Mouse (Mus musculus): Measurements from ENCODE around the gene 9430097D07Rik. TPM values are rescaled to one million over a fixed set of nuclear protein-coding genes. Genes with fewer than 3 reads are reported as not detected.

9430097D07Rik gene
- polyA plus RNA-seq, 1 experiment from 2014 or later: 0.08 TPM

DNA sequence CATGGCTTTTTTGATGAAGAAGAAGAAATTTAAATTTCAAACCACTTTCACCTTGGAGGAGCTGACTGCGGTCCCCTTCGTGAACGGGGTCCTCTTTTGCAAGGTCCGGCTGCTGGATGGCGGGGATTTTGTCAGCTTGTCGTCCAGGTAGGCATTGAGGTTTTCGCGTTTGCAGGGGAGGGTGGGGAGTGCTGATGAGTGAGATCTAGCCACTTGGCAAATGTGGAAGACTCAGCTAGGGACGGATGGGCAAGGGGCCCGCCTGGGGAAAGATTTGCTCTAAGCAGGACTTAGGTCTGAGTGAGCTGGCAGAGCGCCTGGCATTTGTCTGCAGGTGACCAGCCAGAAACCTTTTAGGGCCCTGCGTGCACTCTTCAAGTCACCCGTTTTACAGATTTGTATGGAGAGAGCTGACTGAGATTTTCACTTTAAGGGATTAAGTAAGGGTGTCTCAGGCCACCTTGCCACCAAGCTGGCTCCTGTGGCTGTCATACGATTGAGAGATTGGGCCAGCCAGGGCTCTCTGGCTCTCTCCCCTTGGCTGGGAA lies 39.3 kb downstream of the 9430097D07Rik start:
- no peak for TF ChIP-seq CTCF (IDR thresholded peaks at IDR 0.05)
- POLR2A ChIA-PET: interaction anchor here (1.2 to 1.4 kb wide), 2 partner anchors 10 to 47 kb away, joined by 3 to 4 read pairs; no protein-coding TSS in a partner anchor
- no peak for DNase-seq (ENCODE audit: low read depth, low spot score)
- no peak for ATAC-seq
- no peaks in the 10 kb centered on the region for H3K27me3 ChIP-seq
- in situ Hi-C loops (cut with MboI; ENCODE audit: low pct_unique_long_range_greater_than_20kb): no loop called here
- CTCF ChIA-PET: interaction anchor here (1.3 to 1.7 kb wide), 4 partner anchors 10 to 50 kb away, joined by 3 to 11 read pairs (median 8); partner anchors contain the start of gene Dpm2

DNA sequence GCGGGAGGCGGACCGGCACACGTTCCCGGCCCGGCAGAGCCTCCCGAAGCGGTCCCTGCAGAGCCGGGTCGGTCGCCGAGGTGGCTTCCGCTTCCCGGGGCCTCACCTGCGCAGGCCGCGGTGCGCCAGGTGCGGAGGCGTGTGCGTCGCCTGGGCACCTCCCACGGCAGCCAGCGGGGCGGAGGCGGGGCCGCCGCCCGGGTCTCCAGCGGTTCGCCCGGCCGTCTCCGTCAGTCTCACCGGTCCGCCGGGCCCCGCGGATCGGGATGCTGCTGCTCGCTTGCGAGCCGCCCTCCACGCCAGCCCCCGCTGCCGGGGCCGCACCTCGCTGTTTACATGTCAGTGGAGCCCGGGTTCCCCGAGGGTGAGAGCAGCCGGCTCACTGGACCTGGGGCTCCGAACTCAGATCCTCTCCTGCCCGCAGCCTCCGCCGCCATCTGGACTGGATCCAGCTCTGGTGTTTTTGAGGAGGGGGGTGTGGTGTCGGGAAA lies 39.9 kb downstream of the 9430097D07Rik start:
- ATAC-seq: peak; percentile 33
- in situ Hi-C loops (cut with MboI; ENCODE audit: low pct_unique_long_range_greater_than_20kb): no loop called here
- H3K27me3 ChIP-seq: no peaks in the 10 kb centered on the region
- no peak for TF ChIP-seq CTCF (IDR thresholded peaks at IDR 0.05)
- DNase-seq (ENCODE audit: low read depth, low spot score): no peak
- ChIA-PET POLR2A (interaction anchor here (0.6 to 1.4 kb wide), 4 partner anchors 10 to 173 kb away, joined by 3 to 11 read pairs (median 4); no protein-coding TSS in a partner anchor), CTCF (interaction anchor here (1.5 to 1.7 kb wide), 2 partner anchors 10 to 50 kb away, joined by 6 to 11 read pairs; no protein-coding TSS in a partner anchor)

DNA sequence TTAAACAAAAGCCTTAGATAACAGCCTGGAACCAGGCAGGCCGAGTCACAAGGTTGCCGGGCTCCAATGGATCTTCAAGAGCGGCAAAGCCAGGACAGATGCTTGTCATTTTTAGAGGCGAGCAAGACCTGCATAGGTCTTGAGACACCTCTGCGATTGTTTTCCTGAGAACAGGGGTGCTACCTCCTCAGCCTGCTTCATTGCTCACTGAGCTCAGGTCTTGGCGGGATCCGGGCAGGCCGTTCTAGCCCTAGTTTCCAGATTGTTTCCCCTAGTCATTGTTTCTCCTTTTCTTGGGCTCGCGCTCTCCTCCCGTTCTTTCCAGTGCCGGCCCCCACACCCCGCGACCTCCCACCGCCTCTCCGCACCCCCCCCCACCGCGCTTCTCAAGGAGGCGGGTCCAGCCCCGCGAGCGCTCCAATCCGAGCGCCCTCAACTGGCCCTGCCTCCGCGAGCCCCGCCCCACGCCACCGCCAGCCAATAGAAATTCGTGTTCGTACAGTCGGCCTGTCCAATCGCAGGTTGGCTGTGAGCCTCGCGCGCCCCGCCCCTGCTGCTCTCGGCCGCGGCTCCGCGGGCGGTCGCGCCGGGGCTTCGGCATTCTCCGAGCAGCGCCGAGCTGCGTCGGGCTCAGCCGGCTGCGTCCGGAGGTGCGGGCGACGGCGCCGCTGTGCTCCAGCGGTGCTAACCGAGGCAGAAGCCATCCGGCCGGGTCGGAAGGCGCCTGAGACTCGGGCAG lies 40.6 kb downstream of the 9430097D07Rik start, which contains the start of gene Fam102a:
TSS of gene Fam102a (plus strand) at position 600 of the 739 bp plus-strand sequence.
- DNase-seq (ENCODE audit: low read depth, low spot score) (peak; percentile 73), ATAC-seq (peak; percentile 92)
- in situ Hi-C loops (cut with MboI; ENCODE audit: low pct_unique_long_range_greater_than_20kb): no loop called here
- ChIA-PET POLR2A (interaction anchor here (0.6 to 1.0 kb wide), 3 partner anchors 71 to 172 kb away, joined by 3 to 11 read pairs (median 4); no protein-coding TSS in a partner anchor), CTCF (no interaction called here)
- H3K27me3 ChIP-seq: no peaks in the 10 kb centered on the region
- TF ChIP-seq CTCF (IDR thresholded peaks at IDR 0.05): no peak

DNA sequence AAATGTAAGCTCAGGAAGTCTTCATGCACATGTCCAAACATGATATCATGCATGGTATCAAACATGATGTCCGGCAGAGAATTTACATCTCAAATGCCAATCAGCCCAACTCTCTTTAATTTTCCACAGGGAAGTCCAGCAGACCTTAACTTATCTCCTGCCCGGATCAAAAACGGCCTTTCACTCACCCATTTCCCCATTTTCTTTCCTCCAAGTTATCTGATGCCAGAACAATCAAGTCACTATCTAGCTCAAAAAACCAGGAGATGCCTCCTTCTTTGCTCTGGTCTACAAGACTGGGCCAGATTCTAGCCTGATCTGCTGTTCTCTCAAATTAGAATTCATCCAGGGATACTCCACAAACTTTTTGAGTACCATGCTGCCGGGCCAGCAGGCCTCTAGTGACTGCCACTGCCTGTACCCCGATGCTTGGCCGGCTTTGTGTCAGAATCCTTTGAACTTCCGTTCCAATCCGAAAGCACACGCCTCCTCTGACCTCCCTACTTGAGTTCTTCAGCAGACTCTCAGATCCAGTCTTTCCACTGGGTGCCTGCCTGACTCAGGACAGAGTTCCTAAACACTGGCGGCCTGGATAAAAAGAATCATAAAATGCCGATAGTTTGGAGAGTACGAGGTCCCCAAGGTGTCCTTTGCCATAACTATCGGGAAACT lies 41.3 kb downstream of the 9430097D07Rik start:
- no peaks in the 10 kb centered on the region for H3K27me3 ChIP-seq
- POLR2A ChIA-PET: no interaction called here
- CTCF ChIA-PET: no interaction called here
- no peak for TF ChIP-seq CTCF (IDR thresholded peaks at IDR 0.05)
- in situ Hi-C loops (cut with MboI; ENCODE audit: low pct_unique_long_range_greater_than_20kb): no loop called here
- DNase-seq (ENCODE audit: low read depth, low spot score) (no peak), ATAC-seq (no peak)

DNA sequence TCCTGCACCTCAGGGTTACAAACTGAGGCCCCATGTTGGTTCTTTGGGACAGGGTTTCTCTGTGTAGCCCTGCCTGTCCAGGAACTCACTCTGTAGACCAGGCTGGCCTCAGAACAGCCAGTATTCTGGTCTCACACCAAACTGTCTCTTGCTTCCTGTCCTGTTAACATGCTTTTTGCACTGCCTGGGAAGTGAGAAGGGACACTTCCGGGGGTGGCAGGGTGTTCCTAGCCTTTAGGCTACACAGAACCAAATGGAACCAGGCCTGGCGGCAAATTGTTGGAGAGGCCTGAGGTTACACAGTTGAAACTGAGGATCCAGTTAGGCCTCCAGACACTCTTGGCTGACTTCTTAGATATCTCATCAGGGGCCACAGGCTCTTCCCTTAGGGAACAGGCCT lies 42.3 kb downstream of the 9430097D07Rik start:
- in situ Hi-C loops (cut with MboI; ENCODE audit: low pct_unique_long_range_greater_than_20kb): no loop called here
- ChIA-PET CTCF (interaction anchor here (1.3 kb wide), 1 partner anchor 8 kb away, joined by 3 read pairs; no protein-coding TSS in a partner anchor), POLR2A (no interaction called here)
- no peaks in the 10 kb centered on the region for H3K27me3 ChIP-seq
- ATAC-seq: no peak
- TF ChIP-seq CTCF (IDR thresholded peaks at IDR 0.05): no peak
- no peak for DNase-seq (ENCODE audit: low read depth, low spot score)

DNA sequence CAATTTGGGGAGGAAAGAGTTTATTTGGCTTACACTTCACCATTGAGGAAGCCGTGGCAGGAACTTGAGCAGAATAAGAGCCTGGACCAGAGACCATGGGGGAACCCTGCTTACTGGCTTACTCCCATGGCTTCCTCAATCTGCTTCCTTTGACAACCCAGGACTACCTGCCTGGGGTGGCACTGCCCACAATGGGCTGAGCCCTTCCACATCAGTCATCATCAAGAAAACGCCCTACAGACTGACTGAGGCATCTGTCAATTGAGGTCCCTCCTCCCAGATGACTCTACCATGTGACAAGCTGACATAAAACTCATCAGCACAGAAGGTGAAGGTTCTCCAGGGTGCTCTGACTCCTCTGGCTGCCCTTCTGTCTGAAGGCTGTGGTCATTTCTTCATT lies 45.0 kb downstream of the 9430097D07Rik start:
- CTCF ChIA-PET: no interaction called here

DNA sequence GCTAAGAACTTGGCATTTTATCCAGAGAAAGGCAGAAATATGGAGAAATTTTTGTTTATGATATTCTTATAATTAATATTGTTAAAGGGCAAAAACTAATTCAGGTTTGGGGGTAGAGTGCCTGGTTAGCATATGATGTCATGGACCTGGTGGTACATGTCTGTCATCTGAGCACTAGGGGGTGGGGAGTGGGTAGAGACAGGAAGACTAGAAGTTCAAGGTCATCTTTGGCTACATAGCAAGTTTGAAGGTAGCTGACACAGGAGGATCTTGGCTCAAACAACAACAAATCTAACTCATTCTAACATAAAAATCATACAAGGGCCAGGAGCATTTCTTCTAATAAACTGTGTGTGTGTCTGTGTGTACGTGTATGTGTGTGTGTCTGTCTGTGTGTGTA lies 47.2 kb downstream of the 9430097D07Rik start:
- H3K27me3 ChIP-seq: no peaks in the 10 kb centered on the region
- CTCF ChIA-PET: no interaction called here
- TF ChIP-seq CTCF (IDR thresholded peaks at IDR 0.05): no peak
- POLR2A ChIA-PET: no interaction called here
- in situ Hi-C loops (cut with MboI; ENCODE audit: low pct_unique_long_range_greater_than_20kb): no loop called here
- DNase-seq (ENCODE audit: low read depth, low spot score): no peak
- ATAC-seq: no peak

More for the DNA sequence above, 45.0 kb downstream of the 9430097D07Rik start:
- in situ Hi-C loops (cut with MboI; ENCODE audit: low pct_unique_long_range_greater_than_20kb): no loop called here
- POLR2A ChIA-PET: no interaction called here
- no peak for DNase-seq (ENCODE audit: low read depth, low spot score)
- no peaks in the 10 kb centered on the region for H3K27me3 ChIP-seq
- no peak for ATAC-seq
- TF ChIP-seq CTCF (IDR thresholded peaks at IDR 0.05): no peak

DNA sequence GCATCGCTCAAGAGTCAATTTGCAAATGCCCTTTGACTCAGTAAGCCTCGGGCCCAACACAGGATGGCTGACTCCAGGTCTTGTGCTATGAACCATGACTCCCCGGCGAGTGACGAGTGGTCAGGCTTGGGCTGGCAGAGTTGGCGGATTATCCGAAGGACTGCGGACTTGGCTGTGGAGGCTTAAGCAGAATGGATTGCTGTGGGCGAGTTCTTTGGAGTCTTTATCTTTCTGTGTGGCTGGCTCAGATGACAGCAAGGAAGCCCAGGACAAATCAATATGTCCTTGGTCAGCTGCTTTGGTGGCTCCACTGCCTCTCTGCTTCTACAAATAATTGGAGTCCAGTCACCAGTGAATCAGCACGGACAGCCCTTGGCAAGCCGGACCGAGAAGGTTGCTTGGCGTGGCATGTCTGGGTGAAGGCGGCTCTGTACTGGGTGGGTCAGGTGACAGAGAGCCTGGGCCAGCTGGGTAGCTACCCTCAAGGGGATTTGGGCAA lies 48.0 kb downstream of the 9430097D07Rik start:
- in situ Hi-C loops (cut with MboI; ENCODE audit: low pct_unique_long_range_greater_than_20kb): no loop called here
- H3K27me3 ChIP-seq: no peaks in the 10 kb centered on the region
- POLR2A ChIA-PET: no interaction called here
- no peak for TF ChIP-seq CTCF (IDR thresholded peaks at IDR 0.05)
- ATAC-seq (no peak), DNase-seq (ENCODE audit: low read depth, low spot score) (no peak)
- CTCF ChIA-PET: no interaction called here

DNA sequence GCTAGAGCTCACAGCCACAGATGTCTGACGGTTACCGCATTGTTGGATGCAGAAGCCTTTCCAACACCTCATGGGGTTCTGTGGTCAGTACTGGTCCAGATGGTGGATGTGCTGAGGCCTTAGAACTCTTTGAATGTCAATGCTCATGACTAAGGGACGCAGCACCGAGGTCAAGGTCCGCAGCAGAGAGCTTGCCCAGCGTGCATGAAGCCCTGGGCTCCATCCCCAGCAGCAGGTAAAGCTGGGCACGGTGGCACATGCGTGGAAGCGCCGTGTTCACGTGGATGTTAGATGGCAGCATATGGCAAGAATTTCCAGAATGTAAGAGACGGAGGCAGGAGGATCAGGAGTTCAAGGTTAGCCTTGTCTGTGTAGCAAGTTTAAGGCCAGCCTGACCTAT lies 49.7 kb downstream of the 9430097D07Rik start:
- no peaks in the 10 kb centered on the region for H3K27me3 ChIP-seq
- in situ Hi-C loops (cut with MboI; ENCODE audit: low pct_unique_long_range_greater_than_20kb): no loop called here
- CTCF ChIA-PET: interaction anchor here (1.1 to 1.4 kb wide), 2 partner anchors 11 to 39 kb away, joined by 3 to 4 read pairs; no protein-coding TSS in a partner anchor
- no peak for DNase-seq (ENCODE audit: low read depth, low spot score)
- POLR2A ChIA-PET: no interaction called here
- TF ChIP-seq CTCF (IDR thresholded peaks at IDR 0.05): no peak
- ATAC-seq: no peak

DNA sequence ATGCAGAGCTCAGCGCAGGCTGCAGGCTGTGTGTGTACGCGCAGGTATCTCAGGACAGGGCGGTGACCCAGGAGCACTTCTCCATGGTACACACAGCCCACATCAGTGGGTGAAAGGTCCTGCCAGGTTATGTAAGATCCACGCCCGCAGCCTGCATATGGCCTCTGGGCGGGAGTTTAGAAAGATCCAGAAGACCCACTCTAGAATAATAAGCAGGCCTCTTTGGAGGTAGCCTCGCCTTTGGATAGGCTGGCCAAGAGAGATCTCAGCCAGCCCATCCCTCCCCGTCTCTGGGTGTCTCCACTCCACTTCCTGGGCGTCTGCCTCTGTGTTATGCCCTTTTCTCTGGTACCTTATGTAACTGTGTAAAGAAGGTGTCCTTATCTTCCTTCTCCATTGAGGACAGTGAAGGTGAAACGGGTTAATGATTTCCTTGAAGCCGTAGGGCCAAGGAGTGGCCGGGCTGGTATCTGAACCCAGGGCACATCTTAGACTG lies 50.9 kb downstream of the 9430097D07Rik start:
- ChIA-PET CTCF (interaction anchor here (1.1 kb wide), 1 partner anchor 10 kb away, joined by 3 read pairs; no protein-coding TSS in a partner anchor), POLR2A (no interaction called here)
- ATAC-seq (no peak), DNase-seq (ENCODE audit: low read depth, low spot score) (no peak)
- in situ Hi-C loops (cut with MboI; ENCODE audit: low pct_unique_long_range_greater_than_20kb): no loop called here
- H3K27me3 ChIP-seq: no peaks in the 10 kb centered on the region
- no peak for TF ChIP-seq CTCF (IDR thresholded peaks at IDR 0.05)

Other genes with a start within 250 kb of the 9430097D07Rik start
- 69.7 TPM for gene Ciz1, start 223.4 kb downstream of the 9430097D07Rik start, polyA plus RNA-seq (2021)
- gene Dnm1, start 222.3 kb downstream of the 9430097D07Rik start, polyA plus RNA-seq (2021): 18.0 TPM
- gene 1110008P14Rik, start 193.7 kb downstream of the 9430097D07Rik start, polyA plus RNA-seq (2021): 89.4 TPM
- gene Lcn2, start 187.4 kb downstream of the 9430097D07Rik start, polyA plus RNA-seq (2021): 98.7 TPM
- 53.1 TPM for gene Ptges2, start 179.8 kb downstream of the 9430097D07Rik start, polyA plus RNA-seq (2021)
- gene Naif1, start 125.2 kb downstream of the 9430097D07Rik start, polyA plus RNA-seq (2021): 5.9 TPM
- 18.5 TPM for gene Slc25a25, start 124.2 kb downstream of the 9430097D07Rik start, polyA plus RNA-seq (2021)
- 11.8 TPM for gene Fam102a, start 40.4 kb downstream of the 9430097D07Rik start, polyA plus RNA-seq (2021)
- gene Dpm2, start 4.8 kb downstream of the 9430097D07Rik start, polyA plus RNA-seq (2021): 59.3 TPM
- 0.47 TPM for gene Pip5kl1, start 887 bp downstream of the 9430097D07Rik start, polyA plus RNA-seq (2021)
- 28.8 TPM for gene St6galnac4, start 11.4 kb upstream of the 9430097D07Rik start, polyA plus RNA-seq (2021)
- gene St6galnac6, start 24.0 kb upstream of the 9430097D07Rik start, polyA plus RNA-seq (2021): 38.2 TPM
- 99.0 TPM for gene Ak1, start 46.1 kb upstream of the 9430097D07Rik start, polyA plus RNA-seq (2021)
- 1.5 TPM for gene Eng, start 70.9 kb upstream of the 9430097D07Rik start, polyA plus RNA-seq (2021)
- 28.9 TPM for gene Fpgs, start 128.5 kb upstream of the 9430097D07Rik start, polyA plus RNA-seq (2021)
- 93.3 TPM for gene Cdk9, start 137.4 kb upstream of the 9430097D07Rik start, polyA plus RNA-seq (2021)
- gene Sh2d3c, start 145.4 kb upstream of the 9430097D07Rik start, polyA plus RNA-seq (2021): 3.6 TPM
- not detected for gene 6330409D20Rik, start 165.3 kb upstream of the 9430097D07Rik start, polyA plus RNA-seq (2021)
- 66.0 TPM for gene Tor2a, start 181.6 kb upstream of the 9430097D07Rik start, polyA plus RNA-seq (2021)
- gene Ttc16, start 199.9 kb upstream of the 9430097D07Rik start, polyA plus RNA-seq (2021): 2.8 TPM
- gene Ptrh1, start 200.1 kb upstream of the 9430097D07Rik start, polyA plus RNA-seq (2021): 19.5 TPM
- gene Cfap157, start 208.7 kb upstream of the 9430097D07Rik start, polyA plus RNA-seq (2021): 1.8 TPM

Measured in Patski (cell line).